Mouse (Mus musculus): ENCODE results near the gene Fads1.
A peak's percentile ranks its signal among the peaks of the same experiment; 100 is the strongest.

Gene Fads1

DNA sequence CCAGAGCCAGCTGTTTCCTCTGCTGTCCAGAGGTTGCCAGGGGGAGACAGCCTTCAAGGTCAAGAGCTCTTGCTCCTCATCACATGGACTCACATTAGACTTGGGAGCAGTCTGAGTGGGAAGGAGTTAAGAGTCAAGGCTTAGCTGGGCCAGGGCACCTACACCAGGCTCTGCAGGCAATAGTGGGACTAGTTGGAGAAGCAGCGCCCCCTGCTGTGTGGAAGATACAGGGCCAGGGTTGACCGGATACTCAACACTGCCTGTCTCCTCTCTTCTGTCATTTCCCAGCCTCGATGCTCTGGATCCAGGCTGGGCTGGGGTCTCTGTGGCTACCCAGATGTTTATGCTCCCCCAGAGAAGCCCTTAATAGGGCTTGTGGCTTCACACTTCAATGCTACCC is 61.5 kb downstream of the Fads1 start:
- peak; percentile 56 for DNase-seq (ENCODE audit: extremely low spot score, low spot score)
